Mouse (Mus musculus) heart, adult 2 months (tissue): ENCODE results near the gene Tpcn1. TPM values are rescaled to one million over a fixed set of nuclear protein-coding genes. Genes with fewer than 3 reads are reported as not detected.
A peak's percentile ranks its signal among the peaks of the same experiment; 100 is the strongest.
"Not testable (repeated sequence)": the region's sequence is repeated elsewhere in the genome, so short reads cannot be mapped to it uniquely, and the experiment has no call there.

Experiments
- DNase-seq, 2 experiments: peaks; one replicate each; pipeline ENCODE4 v3.0.0; 2021
- H3K27ac ChIP-seq: fragments of 200-600 bp; 2 replicates; pipeline ENCODE4 v1.8.1; 2022
- H3K27me3 ChIP-seq: fragments of 200-500 bp; 2 replicates; pipeline ENCODE4 v1.6.1; 2012; ENCODE audit warnings: mild to moderate bottlenecking, low read length, inconsistent platforms, mixed read lengths; ENCODE audit not compliant: control insufficient read depth, insufficient read depth
- H3K36me3 ChIP-seq: fragments of 200-500 bp; 2 replicates; pipeline ENCODE4 v1.6.1; 2012; ENCODE audit warnings: low read length, inconsistent platforms; ENCODE audit not compliant: control insufficient read depth, insufficient read depth
- H3K4me1 ChIP-seq: fragments of 200-500 bp; 2 replicates; pipeline ENCODE4 v1.6.1; 2011; ENCODE audit warnings: low read length; ENCODE audit not compliant: control insufficient read depth, insufficient read depth
- H3K4me3 ChIP-seq: fragments of 200-600 bp; 2 replicates; pipeline ENCODE4 v1.8.1; 2022
- H3K79me2 ChIP-seq: fragments of 200-500 bp; replicated peaks from 2 replicates; pipeline ENCODE4 v1.6.1; 2012; ENCODE audit warnings: mild to moderate bottlenecking, inconsistent platforms, low read length, moderate library complexity, mixed read lengths; ENCODE audit not compliant: control insufficient read depth, insufficient read depth
- H3K9ac ChIP-seq: fragments of 200-500 bp; 2 replicates; pipeline ENCODE4 v1.6.1; 2012; ENCODE audit warnings: low read depth, mild to moderate bottlenecking, control low read depth, inconsistent platforms, low read length, mixed read lengths
- CTCF ChIP-seq: fragments of 200-600 bp; IDR thresholded peaks from 2 replicates; pipeline ENCODE4 v1.8.1; 2022; ENCODE audit warnings: antibody characterized with exemption, mild to moderate bottlenecking, moderate library complexity
- EP300 ChIP-seq: fragments of 200-500 bp; IDR thresholded peaks from 2 replicates; pipeline ENCODE4 v1.6.1; 2011; ENCODE audit warnings: low read depth, low read length, control low read depth; ENCODE audit not compliant: insufficient read depth
- POLR2A ChIP-seq: fragments of 200-500 bp; IDR thresholded peaks from 2 replicates; pipeline ENCODE4 v1.6.1; 2011; ENCODE audit warnings: mild to moderate bottlenecking, low read depth, low read length, control low read depth; ENCODE audit not compliant: insufficient read depth
- WGBS: fragments of 180-500 bp; shearing (Covaris S2); methylation state at CpG from one replicate; pipeline ENCODE4 v1.1.7; 2018; 5-methylcytosine and 5-hydroxymethylcytosine counted together
- intact Hi-C: fragments of 180-260 bp; cut with DNase I; formaldehyde crosslinking; loops from one replicate; pipeline ENCODE4 v1.15.1; 2025
- polyA plus RNA-seq: library from polyadenylated mRNA; depleted of rRNA; stranded (reverse); fragments of >200 nt; gene quantifications from 2 replicates; pipeline ENCODE4 v1.2.3, GENCODE M21; 2012
- total RNA-seq, 2 experiments: library from RNA; stranded (reverse); gene quantifications; 2 replicates each; pipeline ENCODE4 v1.2.3; 2021

Tpcn1 gene
- total and polyA plus RNA-seq, 3 experiments: 30.7 to 53.7 (median 35.1) TPM

- Histone ChIP-seq H3K4me1 (peaks cover 12% of the 10 kb centered on the region), H3K79me2 (no peaks in the 10 kb centered on the region; the same call in none of the 2 replicates), H3K4me3 (peak overlapping the region; percentile 75), H3K27ac (peak overlapping the region; percentile 86), H3K9ac (peak overlapping the region; percentile 85), H3K27me3 (no peaks in the 10 kb centered on the region), H3K36me3 (no peaks in the 10 kb centered on the region)
- 5% methylated on average over 12 of the region's 12 CpGs for WGBS
- no peak for TF ChIP-seq CTCF
- no peak for TF ChIP-seq POLR2A
- TF ChIP-seq EP300: no peak
- DNase-seq: peak in 1 of 2 experiments; percentile 36
- intact Hi-C loops: loop anchor here (10.0 kb wide), 1 partner anchor 172 kb away; no protein-coding TSS in a partner anchor
Measured at GRCm38 (mm10) chr5:120502675-120503143, 85.8 kb downstream of the Tpcn1 start.

DNA sequence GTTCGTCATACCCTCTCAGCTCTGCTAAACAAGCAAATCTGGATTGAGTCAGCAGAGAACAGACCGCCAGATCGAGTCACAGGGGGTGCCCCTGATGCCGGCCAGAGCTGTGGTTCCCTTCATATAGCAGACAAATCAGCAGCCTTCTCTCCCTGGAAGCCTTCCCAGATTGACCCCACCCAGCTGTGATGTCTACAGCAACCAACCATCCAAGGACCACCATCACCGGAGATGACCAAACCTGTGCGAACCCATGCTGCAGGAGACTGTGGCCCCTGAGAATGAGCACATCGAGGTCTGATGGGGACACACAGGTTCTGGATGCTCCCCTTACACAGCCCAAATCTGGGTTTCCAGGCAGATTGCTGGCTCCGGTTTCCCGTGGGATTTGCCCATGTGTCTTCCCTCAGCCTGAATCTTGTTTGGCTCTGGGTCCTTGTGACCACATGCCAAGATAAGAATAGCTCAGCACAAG, 86.3 kb downstream of the Tpcn1 start:
- Histone ChIP-seq H3K27ac (no peak overlapping the region), H3K79me2 (no peaks in the 10 kb centered on the region; the same call in none of the 2 replicates), H3K27me3 (no peaks in the 10 kb centered on the region), H3K4me1 (peaks cover 12% of the 10 kb centered on the region), H3K9ac (no peak overlapping the region), H3K4me3 (no peak overlapping the region), H3K36me3 (no peaks in the 10 kb centered on the region)
- 52% methylated on average over 9 of the region's 9 CpGs for WGBS
- TF ChIP-seq POLR2A (no peak), CTCF (no peak), EP300 (no peak)
- DNase-seq: no peak
- intact Hi-C loops: loop anchor here (10.0 kb wide), 1 partner anchor 173 kb away; no protein-coding TSS in a partner anchor

DNA sequence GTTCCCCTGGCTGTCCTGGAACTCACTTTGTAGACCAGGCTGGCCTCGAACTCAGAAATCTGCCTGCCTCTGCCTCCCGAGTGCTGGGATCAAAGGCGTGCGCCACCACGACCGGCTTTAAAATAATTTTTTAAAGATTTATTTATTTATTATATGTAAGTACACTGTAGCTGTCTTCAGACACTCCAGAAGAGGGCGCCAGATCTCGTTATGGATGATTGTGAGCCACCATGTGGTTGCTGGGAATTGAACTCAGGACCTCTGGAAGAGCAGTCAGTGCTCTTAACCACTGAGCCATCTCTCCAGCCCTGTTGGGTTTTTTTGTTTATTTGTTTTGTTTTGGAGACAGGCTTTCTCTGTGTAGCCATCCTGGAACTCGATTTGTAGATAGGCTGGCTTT, 87.9 kb downstream of the Tpcn1 start:
- not testable (repeated sequence) for H3K27ac ChIP-seq, H3K4me3 ChIP-seq, DNase-seq, H3K9ac ChIP-seq, H3K79me2 ChIP-seq, H3K36me3 ChIP-seq, H3K27me3 ChIP-seq, H3K4me1 ChIP-seq
- intact Hi-C loops: loop anchor here (10.0 kb wide), 1 partner anchor 174 kb away; no protein-coding TSS in a partner anchor
- 90% methylated on average over 9 of the region's 9 CpGs for WGBS
- TF ChIP-seq CTCF: peak; percentile 57

- Histone ChIP-seq H3K4me1 (peaks cover 7% of the 10 kb centered on the region), H3K4me3 (no peak overlapping the region), H3K27ac (no peak overlapping the region), H3K36me3 (no peaks in the 10 kb centered on the region), H3K9ac (no peak overlapping the region), H3K27me3 (no peaks in the 10 kb centered on the region), H3K79me2 (no peaks in the 10 kb centered on the region; the same call in none of the 2 replicates)
- DNase-seq: no peak
- no peak for TF ChIP-seq EP300
- no peak for TF ChIP-seq CTCF
- TF ChIP-seq POLR2A: no peak
- WGBS: 92% methylated on average over 4 of the region's 4 CpGs
- intact Hi-C loops: no loop called here
Measured at GRCm38 (mm10) chr5:120499202-120499601, 89.3 kb downstream of the Tpcn1 start.

DNA sequence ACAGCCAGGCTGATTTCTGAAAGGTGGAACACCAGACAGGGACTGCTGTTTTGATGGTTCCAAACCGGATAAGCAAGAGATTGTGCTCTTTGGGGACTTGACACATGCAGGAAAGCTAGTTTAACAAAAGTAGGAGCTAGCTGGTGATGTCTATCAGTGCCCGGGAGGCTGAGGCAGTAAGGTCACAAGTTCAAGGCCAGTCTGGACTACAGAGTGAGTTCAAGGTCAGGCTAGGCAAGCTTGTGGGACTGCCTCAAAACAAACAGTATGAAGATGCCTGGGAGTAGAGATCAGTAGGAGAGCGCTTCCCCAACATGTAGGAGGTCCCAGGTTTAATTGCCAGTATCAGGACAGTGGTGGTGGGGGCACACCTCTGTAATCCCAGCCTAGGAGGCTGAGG, 91.4 kb downstream of the Tpcn1 start:
- H3K4me1 ChIP-seq: no peaks in the 10 kb centered on the region; the same call in 1 of the 2 replicates
- H3K27ac ChIP-seq: no peak overlapping the region
- 83% methylated on average over 3 of the region's 3 CpGs for WGBS
- intact Hi-C loops: no loop called here
- no peak overlapping the region for H3K9ac ChIP-seq
- DNase-seq: no peak
- no peaks in the 10 kb centered on the region; the same call in none of the 2 replicates for H3K79me2 ChIP-seq
- no peak overlapping the region for H3K4me3 ChIP-seq
- H3K36me3 ChIP-seq: no peaks in the 10 kb centered on the region
- TF ChIP-seq EP300 (no peak), POLR2A (no peak)
- H3K27me3 ChIP-seq: no peaks in the 10 kb centered on the region

GRCm38 (mm10) chr5:120495703-120496226, 92.7 kb downstream of the Tpcn1 start:
- Histone ChIP-seq H3K9ac (no peak overlapping the region), H3K27me3 (no peaks in the 10 kb centered on the region), H3K27ac (peak overlapping the region; percentile 60; the same call in 1 of the 2 replicates), H3K4me1 (peaks cover 3% of the 10 kb centered on the region; the same call in 1 of the 2 replicates), H3K79me2 (no peaks in the 10 kb centered on the region; the same call in 1 of the 2 replicates), H3K36me3 (no peaks in the 10 kb centered on the region), H3K4me3 (no peak overlapping the region)
- TF ChIP-seq EP300 (no peak), POLR2A (no peak), CTCF (no peak)
- intact Hi-C loops: no loop called here
- DNase-seq: no peak
- 89% methylated on average over 13 of the region's 13 CpGs for WGBS
